Mouse (Mus musculus): ENCODE measurements around the gene Larp4b.

- no peak for TF ChIP-seq POLR2A (IDR thresholded peaks at IDR 0.05; ENCODE audit: low read depth, low read length)
- TF ChIP-seq CTCF (conservative IDR thresholded peaks at IDR 0.05; ENCODE audit: insufficient read depth, insufficient read length, low read depth, low read length) = no peak
Observed at GRCm38 (mm10) chr13:9170726-9171125, 77.0 kb downstream of the Larp4b start.

Data from kidney, adult 2 months (tissue).